Comparison of ENCODE assay signal across 8 mouse cellular contexts in the genomic region with DNA sequence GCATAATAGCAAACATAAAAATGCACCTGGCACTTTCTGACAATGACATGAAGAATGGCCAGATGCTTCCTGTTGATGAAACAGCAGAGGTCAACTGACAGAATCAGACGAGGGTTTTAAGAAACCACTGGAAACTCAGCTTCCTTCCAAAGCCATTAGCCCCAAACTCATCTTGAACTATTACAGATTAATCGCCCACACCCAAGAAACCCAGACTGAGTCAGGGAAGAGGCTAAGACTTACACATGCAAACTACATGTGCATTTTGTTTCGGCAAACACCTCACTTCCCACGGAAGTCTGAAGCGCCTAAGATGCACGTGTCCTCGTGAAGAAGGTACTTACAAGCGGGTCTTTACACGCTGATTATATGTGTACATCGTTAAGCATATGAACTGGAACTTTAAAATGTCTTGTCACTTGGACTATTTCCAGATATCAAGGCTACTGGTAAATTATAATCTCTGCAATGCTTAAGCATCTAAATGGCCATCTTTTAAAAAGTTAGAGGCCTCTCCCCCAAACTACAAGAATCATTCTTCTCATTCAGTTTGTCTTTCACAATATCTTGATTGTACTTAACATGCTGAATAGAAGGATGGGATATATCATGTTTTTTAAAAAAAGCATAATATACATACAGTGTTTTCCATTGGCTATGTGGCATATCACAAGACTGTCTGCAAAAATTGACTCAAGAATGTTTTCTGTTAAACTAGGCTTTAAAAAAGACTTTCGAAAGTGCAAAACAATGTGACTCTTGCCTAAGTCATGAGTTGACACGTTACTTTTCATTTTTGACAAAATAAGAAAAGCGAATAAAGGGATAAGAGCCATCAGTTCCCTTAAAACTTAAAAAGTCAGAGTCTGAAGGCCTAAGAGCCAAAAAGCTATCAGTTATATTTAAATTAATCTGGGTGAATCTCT. TPM values are rescaled to one million over a fixed set of nuclear protein-coding genes. Genes with fewer than 3 reads are reported as not detected.
A peak's percentile ranks its signal among the peaks of the same experiment; 100 is the strongest.
DNase-seq lines count a peak whose midpoint lies in the region; ATAC-seq and TF ChIP-seq lines count a peak whose summit lies in the region.

No protein-coding gene starts in this region.

- WGBS in embryonic facial prominence, embryonic 11.5 days: 70% methylated on average over 13 of the region's 13 CpGs
- 40% methylated on average over 13 of the region's 13 CpGs for WGBS in intestine, postnatal 0 days
- WGBS in neural tube, embryonic 15.5 days: 67% methylated on average over 13 of the region's 13 CpGs

- no peaks in the 10 kb centered on the region; the same call in 1 of the 2 replicates for H3K36me3 ChIP-seq in embryonic facial prominence, embryonic 11.5 days (replicated peaks; ENCODE audit: control insufficient read depth, insufficient read depth, low read depth, low read length)
- H3K36me3 ChIP-seq in intestine, postnatal 0 days (ENCODE audit: control insufficient read depth, insufficient read depth): no peaks in the 10 kb centered on the region
- H3K36me3 ChIP-seq in neural tube, embryonic 15.5 days: no peaks in the 10 kb centered on the region

- H3K9ac ChIP-seq in embryonic facial prominence, embryonic 11.5 days (replicated peaks; ENCODE audit: low read length): peak overlapping the region; percentile 100
- peak overlapping the region; percentile 100 for H3K9ac ChIP-seq in intestine, postnatal 0 days (ENCODE audit: low read depth, low read length)
- peak overlapping the region; percentile 98; the same call in 1 of the 2 replicates for H3K9ac ChIP-seq in neural tube, embryonic 15.5 days (replicated peaks)

- no peaks in the 10 kb centered on the region for H3K27me3 ChIP-seq in embryonic facial prominence, embryonic 11.5 days (ENCODE audit: control insufficient read depth, insufficient read depth, low read length)
- no peaks in the 10 kb centered on the region for H3K27me3 ChIP-seq in intestine, postnatal 0 days (replicated peaks; ENCODE audit: control insufficient read depth, insufficient read depth, low read length)
- no peaks in the 10 kb centered on the region for H3K27me3 ChIP-seq in neural tube, embryonic 15.5 days (replicated peaks)

- no peak for TF ChIP-seq CTCF in intestine, postnatal 0 days (IDR thresholded peaks at IDR 0.05; ENCODE audit: low read depth)

- H3K4me2 ChIP-seq in embryonic facial prominence, embryonic 11.5 days (ENCODE audit: low read depth, low read length): peak overlapping the region; percentile 27
- peak overlapping the region; percentile 76 for H3K4me2 ChIP-seq in intestine, postnatal 0 days (replicated peaks; ENCODE audit: low read depth)
- peak overlapping the region; percentile 63 for H3K4me2 ChIP-seq in neural tube, embryonic 15.5 days

- peak overlapping the region; percentile 86 for H3K4me3 ChIP-seq in embryonic facial prominence, embryonic 11.5 days (ENCODE audit: low read depth, low read length)
- H3K4me3 ChIP-seq in intestine, postnatal 0 days (ENCODE audit: low read depth, low read length): peak overlapping the region; percentile 93
- H3K4me3 ChIP-seq in neural tube, embryonic 15.5 days (replicated peaks): peak overlapping the region; percentile 92

- H3K9me3 ChIP-seq in embryonic facial prominence, embryonic 11.5 days (replicated peaks; ENCODE audit: control insufficient read depth, low read length): no peaks in the 10 kb centered on the region
- no peaks in the 10 kb centered on the region for H3K9me3 ChIP-seq in intestine, postnatal 0 days (ENCODE audit: control insufficient read depth)
- no peaks in the 10 kb centered on the region for H3K9me3 ChIP-seq in neural tube, embryonic 15.5 days (replicated peaks)

- DNase-seq in embryo, embryonic 10 days (ENCODE audit: low spot score): peak; percentile 8
- DNase-seq in embryo, embryonic 11 days: no peak
- peak; percentile 19 for DNase-seq in 3T3-L1 (ENCODE audit: low read depth, low spot score)
- DNase-seq in embryonic facial prominence, embryonic 11.5 days (ENCODE audit: low spot score): no peak
- no peak for DNase-seq in cerebellum, adult 11 months
- DNase-seq in adrenal gland, postnatal 14 days: no peak

- ATAC-seq in embryonic facial prominence, embryonic 11.5 days (replicated peaks; ENCODE audit: insufficient number of reproducible peaks, low FRiP score, low TSS enrichment, low read depth): no peak
- no peak for ATAC-seq in intestine, postnatal 0 days
- ATAC-seq in neural tube, embryonic 15.5 days (ENCODE audit: low FRiP score): no peak

- no peaks in the 10 kb centered on the region for H3K4me1 ChIP-seq in embryonic facial prominence, embryonic 11.5 days (ENCODE audit: control insufficient read depth, insufficient read depth, low read length)
- peaks cover 8% of the 10 kb centered on the region for H3K4me1 ChIP-seq in intestine, postnatal 0 days (replicated peaks; ENCODE audit: control insufficient read depth, insufficient read depth, low read length)
- H3K4me1 ChIP-seq in neural tube, embryonic 15.5 days: peaks cover 41% of the 10 kb centered on the region

- no peak overlapping the region for H3K27ac ChIP-seq in embryonic facial prominence, embryonic 11.5 days (replicated peaks; ENCODE audit: low read depth, low read length)
- H3K27ac ChIP-seq in intestine, postnatal 0 days (ENCODE audit: low read depth, low read length): no peak overlapping the region; the same call in 1 of the 2 replicates
- no peak overlapping the region for H3K27ac ChIP-seq in neural tube, embryonic 15.5 days (replicated peaks)

RNA-seq across cellular contexts. Expression of a gene that starts 2.6 kb away (rescaled TPM):
- polyA plus RNA-seq in embryonic facial prominence, embryonic 11.5 days (2014; fragmentation: Nextera tagmentation; extraction: Ambion mirVana): 99.0 and 104 TPM in 2 replicates
- polyA plus RNA-seq in intestine, postnatal 0 days (2015; fragmentation: Nextera tagmentation; extraction: Ambion mirVana): 13.8 and 14.7 TPM in 2 replicates
- polyA plus RNA-seq in neural tube, embryonic 15.5 days (2015; fragmentation: Nextera tagmentation; extraction: Ambion mirVana): 36.0 and 37.1 TPM in 2 replicates
- total RNA-seq in adrenal gland, postnatal 14 days (2021): 18.7 and 19.9 TPM in 2 replicates

RNA-seq across cellular contexts. Expression of a gene that starts 33.5 kb away (rescaled TPM):
- polyA plus RNA-seq in embryonic facial prominence, embryonic 11.5 days (2014; fragmentation: Nextera tagmentation; extraction: Ambion mirVana): 48.6 and 52.5 TPM in 2 replicates
- 17.7 and 18.0 TPM in 2 replicates for polyA plus RNA-seq in intestine, postnatal 0 days (2015; fragmentation: Nextera tagmentation; extraction: Ambion mirVana)
- 30.1 and 33.2 TPM in 2 replicates for polyA plus RNA-seq in neural tube, embryonic 15.5 days (2015; fragmentation: Nextera tagmentation; extraction: Ambion mirVana)
- total RNA-seq in adrenal gland, postnatal 14 days (2021): 65.5 and 69.2 TPM in 2 replicates

RNA-seq across cellular contexts. Expression of a gene that starts 54.5 kb away (rescaled TPM):
- 1.4 TPM in 2 replicates for polyA plus RNA-seq in embryonic facial prominence, embryonic 11.5 days (2014; fragmentation: Nextera tagmentation; extraction: Ambion mirVana)
- 0.92 and 1.2 TPM in 2 replicates for polyA plus RNA-seq in intestine, postnatal 0 days (2015; fragmentation: Nextera tagmentation; extraction: Ambion mirVana)
- 1.3 and 2.1 TPM in 2 replicates for polyA plus RNA-seq in neural tube, embryonic 15.5 days (2015; fragmentation: Nextera tagmentation; extraction: Ambion mirVana)
- 11.8 and 14.9 TPM in 2 replicates for total RNA-seq in adrenal gland, postnatal 14 days (2021)

Comparison
In these comparisons a context has a peak if more than half of its experiments do, and no peak if none do; other contexts are left out.
1. DNase-seq: peak in embryo, embryonic 10 days (single experiment) and 3T3-L1 (single experiment); none in embryo, embryonic 11 days (single experiment), embryonic facial prominence, embryonic 11.5 days (single experiment), cerebellum, adult 11 months (single experiment) and adrenal gland, postnatal 14 days (single experiment).
2. Peak in every context shown above with its lines, with median percentiles within 50 percentile points of each other: H3K4me2 ChIP-seq, H3K4me3 ChIP-seq and H3K9ac ChIP-seq.